Mouse (Mus musculus): Measurements from ENCODE around the gene Rpl9-ps6. TPM values are rescaled to one million over a fixed set of nuclear protein-coding genes. Genes with fewer than 3 reads are reported as not detected.

Rpl9-ps6 gene
- total RNA-seq (2021): 10 to 100 TPM; 27.1 to 36.4 TPM
- long read RNA-seq, experiment 1, transcript Rpl9-ps6-201 (1 exons, 714 nt): major isoform, 8 of 8 reads
- long read RNA-seq, experiment 1, partial matches to known transcripts: 0 of 8 reads
- long read RNA-seq, experiment 1, other reads (novel, unspliced or antisense): 0 of 8 reads
- long read RNA-seq, experiment 2, transcript Rpl9-ps6-201 (1 exons, 714 nt): major isoform, 21 of 21 reads
- long read RNA-seq, experiment 2, partial matches to known transcripts: 0 of 21 reads
- long read RNA-seq, experiment 2, other reads (novel, unspliced or antisense): 0 of 21 reads

- no peak for TF ChIP-seq CTCF (IDR thresholded peaks at IDR 0.05)
- intact Hi-C loops (cut with DNase I): no loop called here
- no peak for DNase-seq
These were observed at the start of gene Rpl9-ps6 for GRCm38 (mm10) chr19:32466478-32466877. TSS of gene Rpl9-ps6 (minus strand) at chr19:32466578.

GRCm38 (mm10) chr19:32512518-32512917, 46.1 kb upstream of the Rpl9-ps6 start:
- intact Hi-C loops (cut with DNase I): no loop called here
- peak; percentile 30; the same call in 1 of the 2 replicates for TF ChIP-seq CTCF (IDR thresholded peaks at IDR 0.05)
- DNase-seq: no peak
- H3K27ac ChIP-seq: no peak overlapping the region
- H3K4me3 ChIP-seq: no peak overlapping the region

More at GRCm38 (mm10) chr19:32466478-32466877, at the start of gene Rpl9-ps6:
- Histone ChIP-seq H3K27ac (no peak within 1 kb of the TSS), H3K4me3 (no peak within 1 kb of the TSS)

- DNase-seq: no peak
- Histone ChIP-seq H3K27ac (no peak overlapping the region), H3K4me3 (no peak overlapping the region)
- no peak for TF ChIP-seq CTCF (IDR thresholded peaks at IDR 0.05)
- intact Hi-C loops (cut with DNase I): no loop called here
These were observed 44.6 kb upstream of the Rpl9-ps6 start for GRCm38 (mm10) chr19:32510962-32511361.

GRCm38 (mm10) chr19:32510267-32510666, 43.9 kb upstream of the Rpl9-ps6 start:
- TF ChIP-seq CTCF (IDR thresholded peaks at IDR 0.05): no peak
- intact Hi-C loops (cut with DNase I): no loop called here
- Histone ChIP-seq H3K27ac (no peak overlapping the region), H3K4me3 (no peak overlapping the region)
- DNase-seq: no peak

- DNase-seq: no peak
- intact Hi-C loops (cut with DNase I): no loop called here
These were observed 41.1 kb upstream of the Rpl9-ps6 start for GRCm38 (mm10) chr19:32507526-32507925.

GRCm38 (mm10) chr19:32507100-32507499, 40.7 kb upstream of the Rpl9-ps6 start:
- DNase-seq: no peak
- Histone ChIP-seq H3K27ac (no peak overlapping the region), H3K4me3 (no peak overlapping the region)
- TF ChIP-seq CTCF (IDR thresholded peaks at IDR 0.05): no peak
- intact Hi-C loops (cut with DNase I): no loop called here

More at GRCm38 (mm10) chr19:32507526-32507925, 41.1 kb upstream of the Rpl9-ps6 start:
- H3K27ac ChIP-seq: no peak overlapping the region
- TF ChIP-seq CTCF (IDR thresholded peaks at IDR 0.05): no peak
- no peak overlapping the region for H3K4me3 ChIP-seq

GRCm38 (mm10) chr19:32506514-32506913, 40.1 kb upstream of the Rpl9-ps6 start:
- no peak for TF ChIP-seq CTCF (IDR thresholded peaks at IDR 0.05)
- no peak for DNase-seq
- intact Hi-C loops (cut with DNase I): no loop called here
- Histone ChIP-seq H3K27ac (no peak overlapping the region), H3K4me3 (no peak overlapping the region)

GRCm38 (mm10) chr19:32506081-32506480, 39.7 kb upstream of the Rpl9-ps6 start:
- TF ChIP-seq CTCF (IDR thresholded peaks at IDR 0.05): no peak
- Histone ChIP-seq H3K27ac (no peak overlapping the region), H3K4me3 (no peak overlapping the region)
- intact Hi-C loops (cut with DNase I): no loop called here
- no peak for DNase-seq

GRCm38 (mm10) chr19:32501414-32501813, 35.0 kb upstream of the Rpl9-ps6 start:
- peak; percentile 74 for TF ChIP-seq CTCF (IDR thresholded peaks at IDR 0.05)
- no peak for DNase-seq
- H3K27ac ChIP-seq: no peak overlapping the region
- H3K4me3 ChIP-seq: no peak overlapping the region
- intact Hi-C loops (cut with DNase I): loop anchor here (5.0 kb wide), 1 partner anchor 191 kb away; no protein-coding TSS in a partner anchor

- intact Hi-C loops (cut with DNase I): no loop called here
- no peak overlapping the region for H3K27ac ChIP-seq
- H3K4me3 ChIP-seq: no peak overlapping the region
- no peak for TF ChIP-seq CTCF (IDR thresholded peaks at IDR 0.05)
- DNase-seq: no peak
These were observed 31.6 kb upstream of the Rpl9-ps6 start for GRCm38 (mm10) chr19:32498002-32498401.

- TF ChIP-seq CTCF (IDR thresholded peaks at IDR 0.05): no peak
- no peak overlapping the region for H3K4me3 ChIP-seq
- intact Hi-C loops (cut with DNase I): no loop called here
- H3K27ac ChIP-seq: no peak overlapping the region
- no peak for DNase-seq
These were observed 31.0 kb upstream of the Rpl9-ps6 start for GRCm38 (mm10) chr19:32497411-32497810.

GRCm38 (mm10) chr19:32495034-32495433, 28.7 kb upstream of the Rpl9-ps6 start:
- Histone ChIP-seq H3K27ac (no peak overlapping the region), H3K4me3 (no peak overlapping the region)
- TF ChIP-seq CTCF (IDR thresholded peaks at IDR 0.05): no peak
- intact Hi-C loops (cut with DNase I): no loop called here
- no peak for DNase-seq

GRCm38 (mm10) chr19:32494611-32495010, 28.2 kb upstream of the Rpl9-ps6 start:
- H3K4me3 ChIP-seq: no peak overlapping the region
- no peak overlapping the region for H3K27ac ChIP-seq
- no peak for TF ChIP-seq CTCF (IDR thresholded peaks at IDR 0.05)
- no peak for DNase-seq
- intact Hi-C loops (cut with DNase I): no loop called here

- no peak overlapping the region for H3K27ac ChIP-seq
- intact Hi-C loops (cut with DNase I): no loop called here
- no peak for TF ChIP-seq CTCF (IDR thresholded peaks at IDR 0.05)
- DNase-seq: no peak
- no peak overlapping the region for H3K4me3 ChIP-seq
These were observed 27.1 kb upstream of the Rpl9-ps6 start for GRCm38 (mm10) chr19:32493471-32493870.
